Mouse (Mus musculus): Measurements from ENCODE around the gene Gm44805.

Gene Gm44805

GRCm38 (mm10) chr7:19693421-19693820, 12.2 kb upstream of the Gm44805 start:
- CTCF ChIA-PET: interaction anchor here (0.6 to 4.6 kb wide), 9 partner anchors 8 to 178 kb away, joined by 3 to 36 read pairs (median 4); no protein-coding TSS in a partner anchor
- POLR2A ChIA-PET: interaction anchor here in 3 of 4 experiments (0.6 to 19.8 kb wide), 21 partner anchors 6 to 235 kb away, joined by 3 to 415 read pairs (median 7); partner anchors contain the start of genes Apoc4 (in 2 of the 3), Apoe (in 2 of the 3), Clptm1 (in 2 of the 3) and Gm44805 (in 2 of the 3)

DNA sequence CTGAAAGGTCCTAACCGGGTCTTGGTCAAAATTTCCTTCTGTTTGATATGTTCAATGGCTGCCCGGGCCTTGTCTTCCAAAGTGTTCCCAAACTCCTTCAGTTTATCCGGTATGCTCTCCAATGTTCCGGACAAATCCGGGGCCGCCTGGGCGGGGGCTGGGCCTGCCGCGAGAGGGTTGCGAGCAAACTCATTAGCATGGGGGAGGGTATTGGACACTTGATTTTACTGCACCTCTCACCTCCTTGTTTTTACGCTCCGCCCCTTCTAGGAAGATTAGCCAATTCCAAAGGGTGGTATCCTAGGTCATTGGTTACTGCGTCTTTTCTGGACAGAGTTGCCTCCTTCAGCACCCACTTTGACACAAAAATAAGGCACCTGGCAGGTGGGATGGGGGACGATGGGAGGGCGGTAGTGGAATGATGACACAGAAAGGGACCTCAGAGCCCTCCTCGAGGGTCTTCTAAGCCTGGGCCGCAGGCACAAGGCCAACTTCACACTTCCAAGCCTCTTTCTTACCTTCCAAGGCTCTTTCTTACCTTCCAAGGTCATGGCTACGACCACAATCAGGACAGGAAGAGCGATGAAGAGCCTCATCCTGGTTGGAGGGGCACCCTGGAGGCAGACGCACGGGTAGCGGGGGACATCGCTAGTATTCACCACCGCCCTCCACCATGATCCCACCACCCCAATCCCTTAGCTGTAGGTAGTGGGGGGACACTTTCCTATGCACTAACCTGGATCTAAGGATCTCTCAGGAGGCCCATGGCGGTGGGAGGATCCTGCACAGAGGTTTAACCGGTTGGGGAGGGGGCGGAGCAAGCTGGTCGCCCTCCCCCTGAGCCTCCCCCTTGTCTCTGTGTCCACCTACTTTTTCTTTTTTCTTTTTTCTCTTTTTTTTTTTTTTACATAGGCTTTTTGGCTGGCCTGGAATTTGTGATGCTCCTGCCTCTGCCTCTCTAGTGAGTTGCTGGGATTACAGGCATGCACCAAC, 10.9 kb upstream of the Gm44805 start, which contains the start of gene Apoc1:
TSS of gene Apoc1 (minus strand) at position 788 of the 993 bp plus-strand sequence.
- CTCF ChIA-PET: interaction anchor here in 3 of 4 experiments (0.5 to 4.6 kb wide), 9 partner anchors 9 to 25 kb away, joined by 3 to 36 read pairs (median 3); partner anchors contain the start of gene Tomm40 (in 1 of the 3)
- POLR2A ChIA-PET: interaction anchor here in 3 of 4 experiments (0.6 to 19.8 kb wide), 35 partner anchors 7 to 236 kb away, joined by 3 to 415 read pairs (median 5); partner anchors contain the start of genes Apoe (in 3 of the 3), Clptm1 (in 3 of the 3), Apoc4 (in 2 of the 3) and Gm44805 (in 2 of the 3)

GRCm38 (mm10) chr7:19691434-19691833, 10.2 kb upstream of the Gm44805 start:
- ChIA-PET POLR2A (interaction anchor here in 3 of 4 experiments (0.7 to 19.8 kb wide), 23 partner anchors 8 to 419 kb away, joined by 3 to 415 read pairs (median 6); partner anchors contain the start of genes Apoe (in 3 of the 3), Clptm1 (in 2 of the 3), Tomm40 (in 2 of the 3) and Apoc4 (in 1 of the 3)), CTCF (interaction anchor here (0.6 to 4.6 kb wide), 5 partner anchors 22 to 24 kb away, joined by 3 to 36 read pairs (median 4); partner anchors contain the start of gene Tomm40 (in 1 of the 4))

DNA sequence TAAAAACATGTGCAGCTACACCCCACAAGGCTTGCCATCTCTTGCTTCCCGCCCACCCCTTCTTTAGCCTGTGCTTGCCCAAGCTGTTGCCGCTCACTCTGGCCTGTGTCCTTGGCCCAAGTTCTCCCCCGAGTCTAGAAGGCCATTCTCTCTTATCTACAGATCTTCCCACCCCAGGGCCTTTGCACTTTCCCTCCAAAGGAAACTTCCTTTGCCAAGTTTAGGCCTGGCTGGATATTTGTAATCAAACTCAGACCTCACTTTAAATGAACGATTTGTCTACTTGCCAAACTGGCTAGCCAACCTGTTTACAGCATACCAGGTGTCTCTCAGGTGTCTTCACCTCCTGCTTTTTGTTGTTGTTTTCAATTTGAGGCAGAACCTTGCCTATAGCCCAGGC, 9.6 kb upstream of the Gm44805 start:
- ChIA-PET POLR2A (interaction anchor here (0.6 to 19.8 kb wide), 30 partner anchors 8 to 418 kb away, joined by 3 to 415 read pairs (median 4); partner anchors contain the start of genes Apoe (in 3 of the 4), Clptm1 (in 2 of the 4), Tomm40 (in 2 of the 4) and Apoc4 (in 1 of the 4)), CTCF (interaction anchor here (0.6 to 4.6 kb wide), 8 partner anchors 10 to 512 kb away, joined by 3 to 36 read pairs (median 4); partner anchors contain the start of gene Tomm40 (in 1 of the 4))

DNA sequence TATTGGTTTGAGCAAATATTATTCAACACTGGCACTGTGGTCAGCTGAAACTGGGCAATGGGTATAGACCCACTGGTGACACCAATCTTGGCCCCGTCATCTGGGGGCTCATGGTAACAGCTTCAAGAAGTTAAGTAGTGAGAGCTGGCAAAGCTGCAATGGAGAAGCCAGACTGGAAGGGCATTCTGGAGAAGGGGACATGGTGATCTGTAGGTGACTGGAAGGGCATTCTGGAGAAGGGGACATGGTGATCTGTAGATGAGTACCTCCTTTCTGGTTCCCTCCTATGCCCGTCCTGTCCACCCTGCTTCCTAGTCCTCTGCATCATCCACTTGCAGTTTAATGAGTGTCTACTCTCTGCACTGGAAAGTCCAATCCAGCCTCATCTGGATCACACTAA, 7.4 kb upstream of the Gm44805 start:
- POLR2A ChIA-PET: interaction anchor here (0.6 to 19.8 kb wide), 24 partner anchors 6 to 347 kb away, joined by 3 to 415 read pairs (median 5); partner anchors contain the start of genes Apoe (in 3 of the 4), Tomm40 (in 2 of the 4), Apoc4 (in 1 of the 4) and Clasrp (in 1 of the 4)
- CTCF ChIA-PET: interaction anchor here in 2 of 4 experiments (0.7 to 2.1 kb wide), 3 partner anchors 12 to 24 kb away, joined by 3 to 11 read pairs (median 4); no protein-coding TSS in a partner anchor

DNA sequence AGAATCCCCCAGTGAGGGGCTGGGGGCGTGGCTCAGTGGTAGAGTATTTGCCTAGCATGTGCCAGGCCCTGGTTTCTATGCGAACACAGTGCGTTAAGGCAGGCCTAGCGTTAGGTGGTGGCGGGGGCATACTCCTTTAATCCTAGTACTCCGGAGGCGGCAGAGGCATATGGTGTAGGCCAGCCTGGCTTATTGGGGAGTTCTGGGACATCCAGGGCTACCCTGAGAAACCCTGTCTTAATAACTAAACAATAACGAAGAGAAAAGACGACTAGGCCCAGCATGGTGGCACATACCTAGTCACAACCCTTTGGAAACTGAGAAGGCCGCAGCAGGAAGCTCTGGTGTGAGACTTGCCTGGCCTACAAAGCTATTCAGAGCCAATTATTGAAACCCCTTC, 6.9 kb upstream of the Gm44805 start:
- ChIA-PET CTCF (interaction anchor here in 2 of 4 experiments (0.7 to 2.1 kb wide), 3 partner anchors 13 to 25 kb away, joined by 3 to 11 read pairs (median 4); no protein-coding TSS in a partner anchor), POLR2A (interaction anchor here in 2 of 4 experiments (0.7 to 19.8 kb wide), 17 partner anchors 6 to 334 kb away, joined by 3 to 415 read pairs (median 7); partner anchors contain the start of genes Apoe (in 2 of the 2), Tomm40 (in 2 of the 2), Apoc4 (in 1 of the 2) and Clasrp (in 1 of the 2))

GRCm38 (mm10) chr7:19686927-19687583, 5.8 kb upstream of the Gm44805 start:
- POLR2A ChIA-PET: interaction anchor here (0.6 to 19.8 kb wide), 39 partner anchors 8 to 929 kb away, joined by 3 to 415 read pairs (median 4); partner anchors contain the start of genes Apoe (in 3 of the 4), Clptm1 (in 1 of the 4), Ppp1r37 (in 1 of the 4) and Tomm40 (in 1 of the 4)
- CTCF ChIA-PET: interaction anchor here in 3 of 4 experiments (0.6 to 0.7 kb wide), 6 partner anchors 18 to 514 kb away, joined by 3 to 8 read pairs (median 3); partner anchors contain the start of gene Exoc3l2 (in 1 of the 3)

GRCm38 (mm10) chr7:19686521-19686920, 5.3 kb upstream of the Gm44805 start:
- POLR2A ChIA-PET: interaction anchor here (0.6 to 19.8 kb wide), 17 partner anchors 9 to 177 kb away, joined by 3 to 415 read pairs (median 5); partner anchors contain the start of genes Apoe (in 3 of the 4) and Tomm40 (in 2 of the 4)
- CTCF ChIA-PET: interaction anchor here in 1 of 4 experiments (0.7 kb wide), 1 partner anchor 30 kb away, joined by 3 read pairs; no protein-coding TSS in a partner anchor

GRCm38 (mm10) chr7:19685374-19685773, 4.2 kb upstream of the Gm44805 start:
- ChIA-PET CTCF (interaction anchor here in 3 of 4 experiments (0.5 to 2.5 kb wide), 7 partner anchors 11 to 445 kb away, joined by 3 to 16 read pairs (median 5); partner anchors contain the start of gene Apoe (in 1 of the 3)), POLR2A (interaction anchor here in 2 of 4 experiments (0.6 to 7.4 kb wide), 13 partner anchors 10 to 195 kb away, joined by 3 to 177 read pairs (median 6); partner anchors contain the start of genes Apoc1 (in 2 of the 2), Apoe (in 2 of the 2) and Tomm40 (in 2 of the 2))

DNA sequence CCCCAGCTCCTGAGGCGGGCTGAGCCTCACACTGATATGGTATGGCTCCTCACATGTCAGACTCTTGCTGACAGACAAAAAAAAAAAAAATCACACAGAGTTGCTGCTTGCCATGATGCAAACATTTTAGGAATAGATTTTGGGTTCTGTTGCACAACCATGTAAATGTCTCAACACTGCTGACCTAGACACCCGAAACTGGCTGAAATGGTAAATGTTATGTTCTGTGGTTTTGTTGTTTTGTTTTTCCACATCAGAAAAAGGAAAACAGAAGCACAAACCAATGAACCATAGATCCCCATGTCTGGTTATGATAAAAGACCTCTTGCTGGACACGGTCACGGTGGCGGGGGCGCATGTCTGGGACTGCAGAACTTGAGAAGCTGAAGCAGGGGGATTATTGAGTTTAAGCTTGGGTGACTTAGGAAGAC, 2.6 kb upstream of the Gm44805 start:
- POLR2A ChIA-PET: interaction anchor here in 3 of 4 experiments (0.6 to 7.4 kb wide), 9 partner anchors 10 to 129 kb away, joined by 3 to 177 read pairs (median 5); partner anchors contain the start of genes Apoc1 (in 2 of the 3) and Apoe (in 2 of the 3)
- CTCF ChIA-PET: interaction anchor here (0.6 to 2.5 kb wide), 7 partner anchors 14 to 273 kb away, joined by 3 to 16 read pairs (median 4); no protein-coding TSS in a partner anchor

- ChIA-PET CTCF (interaction anchor here in 2 of 4 experiments (0.6 to 2.2 kb wide), 3 partner anchors 14 to 545 kb away, joined by 5 to 11 read pairs (median 5); no protein-coding TSS in a partner anchor), POLR2A (interaction anchor here in 3 of 4 experiments (0.6 to 7.4 kb wide), 8 partner anchors 13 to 183 kb away, joined by 3 to 177 read pairs (median 4); partner anchors contain the start of genes Apoc1 (in 2 of the 3) and Apoe (in 2 of the 3))
These were observed 1.8 kb upstream of the Gm44805 start for GRCm38 (mm10) chr7:19682979-19683378.

- ChIA-PET CTCF (interaction anchor here (0.6 to 2.3 kb wide), 6 partner anchors 11 to 135 kb away, joined by 3 to 11 read pairs (median 6); no protein-coding TSS in a partner anchor), POLR2A (interaction anchor here (0.6 to 7.4 kb wide), 9 partner anchors 11 to 678 kb away, joined by 3 to 177 read pairs (median 7); partner anchors contain the start of genes Apoc1 (in 2 of the 4), Apoe (in 2 of the 4) and Tomm40 (in 1 of the 4))
These were observed 521 bp downstream of the Gm44805 start for GRCm38 (mm10) chr7:19680702-19681101.

DNA sequence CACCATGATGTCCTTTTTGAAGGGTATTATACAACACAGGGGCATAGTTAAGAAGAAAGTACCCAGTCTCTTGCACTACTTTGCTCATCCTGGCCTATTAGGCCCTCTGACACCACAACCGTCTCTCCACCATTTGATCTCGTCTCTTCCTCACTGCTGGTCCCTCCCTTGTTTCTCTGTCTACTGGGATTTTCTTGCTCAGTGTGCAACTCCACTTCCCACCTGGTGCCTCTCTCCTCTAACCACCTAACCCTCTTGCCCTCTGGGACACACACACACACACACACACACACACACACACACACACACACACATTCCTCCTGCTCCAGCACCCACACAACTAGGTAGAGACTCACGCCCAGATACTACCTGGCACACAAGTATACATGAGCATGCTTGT, 2.3 kb downstream of the Gm44805 start:
- ChIA-PET CTCF (interaction anchor here in 3 of 4 experiments (0.6 to 2.3 kb wide), 6 partner anchors 10 to 63 kb away, joined by 3 to 10 read pairs (median 6); no protein-coding TSS in a partner anchor), POLR2A (interaction anchor here in 2 of 4 experiments (0.7 to 7.4 kb wide), 8 partner anchors 10 to 264 kb away, joined by 3 to 177 read pairs (median 6); partner anchors contain the start of genes Apoc1 (in 2 of the 2) and Apoe (in 2 of the 2))

DNA sequence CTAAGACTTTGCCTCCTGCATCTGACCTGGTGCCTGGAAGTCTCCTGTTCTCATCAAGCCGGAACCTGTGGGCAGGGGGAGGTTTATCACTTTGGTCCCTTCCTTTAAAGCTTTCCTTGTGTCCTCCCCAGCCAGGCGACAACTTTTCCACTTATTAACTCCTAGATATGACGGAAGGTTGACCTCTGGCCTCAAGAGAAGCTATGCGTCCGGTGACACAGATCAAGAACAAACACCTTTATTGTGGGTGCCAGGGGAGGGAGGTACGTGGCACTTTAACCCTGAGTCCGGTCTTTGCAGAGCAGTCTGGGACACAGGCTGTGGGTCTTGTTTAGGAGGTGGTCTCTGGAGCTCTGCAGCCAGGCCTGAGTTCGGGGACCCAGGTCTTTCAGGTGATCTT, 3.4 kb downstream of the Gm44805 start, which contains the start of gene Apoc2:
TSS of gene Apoc2 (minus strand) at position 70 of the 400 bp plus-strand sequence.
- POLR2A ChIA-PET: interaction anchor here in 3 of 4 experiments (0.6 to 3.0 kb wide), 10 partner anchors 9 to 63 kb away, joined by 3 to 29 read pairs (median 4); partner anchors contain the start of genes Apoe (in 1 of the 3) and Tomm40 (in 1 of the 3)
- CTCF ChIA-PET: interaction anchor here in 3 of 4 experiments (0.9 to 2.3 kb wide), 3 partner anchors 9 kb away, joined by 5 to 16 read pairs (median 13); no protein-coding TSS in a partner anchor

DNA sequence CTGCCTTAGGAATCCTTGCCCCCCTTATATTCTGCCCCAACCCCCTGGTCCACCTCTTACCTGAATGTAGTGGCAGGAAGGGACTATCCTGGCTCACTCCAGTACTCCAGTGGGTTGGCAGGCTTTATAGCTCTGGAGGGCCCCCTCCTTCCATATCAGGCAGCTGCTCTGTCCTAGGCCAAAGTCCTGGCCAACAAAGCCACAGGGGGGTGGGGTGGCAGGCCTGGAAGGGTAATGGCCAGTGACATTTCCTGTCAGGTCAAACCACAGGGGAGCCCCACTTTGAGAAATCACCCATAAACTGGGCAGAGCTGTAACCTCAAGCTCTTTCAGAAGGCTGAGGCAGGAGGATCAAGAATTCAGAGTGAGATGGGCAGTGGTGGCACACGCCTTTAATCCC, 4.6 kb downstream of the Gm44805 start:
- ChIA-PET POLR2A (interaction anchor here in 3 of 4 experiments (0.9 to 5.0 kb wide), 12 partner anchors 7 to 65 kb away, joined by 3 to 39 read pairs (median 4); partner anchors contain the start of genes Apoe (in 2 of the 3) and Clptm1 (in 2 of the 3)), CTCF (interaction anchor here (0.6 to 2.3 kb wide), 5 partner anchors 7 to 465 kb away, joined by 3 to 16 read pairs (median 6); no protein-coding TSS in a partner anchor)
